Mouse (Mus musculus) embryonic facial prominence, embryonic 10.5 days (tissue): ENCODE data around the gene Cwc22. TPM values are rescaled to one million over a fixed set of nuclear protein-coding genes. Genes with fewer than 3 reads are reported as not detected.

ENCODE experiments used
- DNase-seq: peaks from one replicate; pipeline ENCODE4 v3.0.0-alpha.2; 2017; ENCODE audit warnings: low spot score
- H3K27ac ChIP-seq: fragments of 300-500 bp; sonication (generic); replicated peaks from 2 replicates; pipeline ENCODE4 v1.5.1; 2016; ENCODE audit warnings: mild to moderate bottlenecking
- H3K27me3 ChIP-seq: fragments of 300-500 bp; sonication (generic); replicated peaks from 2 replicates; pipeline ENCODE4 v1.6.1; 2016; ENCODE audit warnings: low read depth, mild to moderate bottlenecking; ENCODE audit not compliant: poor library complexity, severe bottlenecking
- H3K36me3 ChIP-seq: fragments of 300-500 bp; sonication (generic); replicated peaks from 2 replicates; pipeline ENCODE4 v1.6.1; 2016; ENCODE audit warnings: mild to moderate bottlenecking, moderate library complexity
- H3K4me1 ChIP-seq: fragments of 300-500 bp; sonication (generic); 2 replicates; pipeline ENCODE4 v1.6.1; 2016
- H3K4me3 ChIP-seq: fragments of 300-500 bp; sonication (generic); 2 replicates; pipeline ENCODE4 v1.5.1; 2016; ENCODE audit warnings: mild to moderate bottlenecking, moderate library complexity
- H3K9me3 ChIP-seq: fragments of 300-500 bp; sonication (generic); 2 replicates; pipeline ENCODE4 v1.6.1; 2016; ENCODE audit warnings: mild to moderate bottlenecking
- WGBS: fragments of 180-500 bp; shearing (Covaris S2); methylation state at CpG from one replicate; pipeline ENCODE4 v1.1.7; 2016; 5-methylcytosine and 5-hydroxymethylcytosine counted together
- polyA plus RNA-seq: library from polyadenylated mRNA; unstranded; fragments of >200 nt; fragmentation: Nextera tagmentation; extraction: Ambion mirVana; gene quantifications from 2 replicates; pipeline ENCODE4 v1.2.1, GENCODE M21; 2016

Cwc22 gene
- polyA plus RNA-seq, 1 experiment from 2014 or later, result 35.2 TPM

GRCm38 (mm10) chr2:77917360-77917734 is 28.8 kb downstream of the Cwc22 start:
- Histone ChIP-seq H3K27me3 (no peaks in the 10 kb centered on the region), H3K4me1 (no peaks in the 10 kb centered on the region), H3K4me3 (no peak overlapping the region), H3K36me3 (peaks cover 91% of the 10 kb centered on the region), H3K27ac (no peak overlapping the region), H3K9me3 (no peaks in the 10 kb centered on the region)
- 92% methylated on average over 3 of the region's 3 CpGs for WGBS
- no peak for DNase-seq

GRCm38 (mm10) chr2:77916586-77917359 is 29.4 kb downstream of the Cwc22 start:
- H3K4me1 ChIP-seq, result no peaks in the 10 kb centered on the region
- H3K27me3 ChIP-seq, result no peaks in the 10 kb centered on the region
- H3K27ac ChIP-seq, result no peak overlapping the region
- no peak overlapping the region for H3K4me3 ChIP-seq
- H3K9me3 ChIP-seq, result no peaks in the 10 kb centered on the region
- no peak for DNase-seq
- H3K36me3 ChIP-seq, result peaks cover 90% of the 10 kb centered on the region
- WGBS, result 75% methylated on average over 8 of the region's 8 CpGs

DNA sequence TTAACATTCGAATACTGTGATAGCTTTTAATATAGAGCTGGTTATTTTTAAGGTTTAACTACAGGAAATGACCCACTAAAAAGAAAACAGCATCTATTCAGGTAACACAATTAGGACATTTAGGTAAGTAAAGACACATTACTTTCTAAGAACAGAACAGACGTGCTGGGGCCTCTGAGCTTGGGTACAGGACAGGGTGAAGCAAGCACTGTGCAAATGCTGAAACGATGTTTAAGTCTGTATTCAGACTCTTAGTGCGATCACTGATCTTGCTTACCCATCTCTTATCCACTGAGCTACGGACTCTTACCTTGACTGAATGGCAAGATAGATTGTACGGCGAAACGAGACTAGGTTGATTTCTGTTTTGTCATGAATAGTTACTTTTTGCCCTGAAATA is 31.0 kb downstream of the Cwc22 start:
- Histone ChIP-seq H3K9me3 (no peaks in the 10 kb centered on the region), H3K4me3 (no peak overlapping the region), H3K27me3 (no peaks in the 10 kb centered on the region), H3K4me1 (no peaks in the 10 kb centered on the region), H3K27ac (no peak overlapping the region), H3K36me3 (peaks cover 89% of the 10 kb centered on the region)
- WGBS, result 93% methylated on average over 8 of the region's 8 CpGs
- no peak for DNase-seq

DNA sequence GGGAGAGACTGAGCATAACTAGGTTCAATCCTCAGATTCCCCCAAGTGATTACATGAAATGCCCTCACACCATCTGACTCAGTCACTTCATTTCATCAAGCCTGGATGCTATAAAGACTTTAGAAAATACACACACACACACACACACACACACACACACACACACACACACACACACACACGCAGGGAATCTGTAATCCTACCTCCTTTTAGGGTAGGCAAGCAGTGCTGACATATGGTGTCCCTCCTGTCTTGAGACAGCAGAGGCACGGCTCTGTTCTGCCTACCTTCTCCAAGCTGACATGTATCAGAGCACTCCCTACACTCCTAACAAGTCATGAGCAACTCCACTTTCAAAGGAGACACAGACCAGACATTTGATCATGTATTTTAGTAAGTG is 32.5 kb downstream of the Cwc22 start:
- Histone ChIP-seq H3K4me1 (no peaks in the 10 kb centered on the region), H3K36me3 (peaks cover 82% of the 10 kb centered on the region), H3K4me3 (no peak overlapping the region), H3K9me3 (no peaks in the 10 kb centered on the region), H3K27ac (no peak overlapping the region), H3K27me3 (no peaks in the 10 kb centered on the region)
- WGBS, result 80% methylated on average over 2 of the region's 2 CpGs
- no peak for DNase-seq

DNA sequence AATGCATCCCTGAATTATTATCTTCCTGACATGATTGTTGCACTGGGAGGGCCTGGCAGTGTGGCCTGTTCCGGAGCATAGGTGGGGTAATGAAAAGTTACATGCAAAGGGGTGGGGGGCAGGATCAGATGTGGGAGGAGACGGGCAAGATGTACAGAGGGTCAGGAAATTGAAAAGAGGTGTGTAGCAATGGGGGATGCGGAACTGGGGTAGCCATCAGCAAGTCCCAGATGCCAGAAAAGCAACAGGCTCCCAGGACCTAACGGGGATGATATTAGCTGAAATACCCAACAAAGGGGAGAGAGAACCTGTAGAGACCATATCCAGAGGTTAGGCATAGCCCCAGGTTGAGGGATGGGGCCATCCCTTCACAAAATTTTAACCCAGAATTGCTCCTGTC is 34.0 kb downstream of the Cwc22 start:
- Histone ChIP-seq H3K4me1 (no peaks in the 10 kb centered on the region), H3K4me3 (no peak overlapping the region), H3K27ac (no peak overlapping the region), H3K36me3 (peaks cover 82% of the 10 kb centered on the region), H3K9me3 (no peaks in the 10 kb centered on the region), H3K27me3 (no peaks in the 10 kb centered on the region)
- WGBS, result 91% methylated on average over 4 of the region's 4 CpGs
- no peak for DNase-seq

GRCm38 (mm10) chr2:77911452-77911851 is 34.7 kb downstream of the Cwc22 start:
- DNase-seq, result no peak
- Histone ChIP-seq H3K27ac (no peak overlapping the region), H3K27me3 (no peaks in the 10 kb centered on the region), H3K4me3 (no peak overlapping the region), H3K4me1 (no peaks in the 10 kb centered on the region), H3K36me3 (peaks cover 82% of the 10 kb centered on the region), H3K9me3 (no peaks in the 10 kb centered on the region)
- whole genome bisulfite sequencing, result 92% methylated on average over 2 of the region's 2 CpGs

- WGBS, result 60% methylated on average over 3 of the region's 3 CpGs
These were observed 36.0 kb downstream of the Cwc22 start for GRCm38 (mm10) chr2:77910216-77910615.

GRCm38 (mm10) chr2:77907164-77907563 is 39.0 kb downstream of the Cwc22 start:
- peaks cover 82% of the 10 kb centered on the region for H3K36me3 ChIP-seq
- H3K27me3 ChIP-seq, result no peaks in the 10 kb centered on the region
- H3K4me1 ChIP-seq, result no peaks in the 10 kb centered on the region
- no peak overlapping the region for H3K4me3 ChIP-seq
- H3K27ac ChIP-seq, result no peak overlapping the region
- 97% methylated on average over 3 of the region's 3 CpGs for WGBS
- no peak for DNase-seq
- no peaks in the 10 kb centered on the region for H3K9me3 ChIP-seq

More at GRCm38 (mm10) chr2:77910216-77910615, 36.0 kb downstream of the Cwc22 start:
- DNase-seq, result no peak
- Histone ChIP-seq H3K4me3 (no peak overlapping the region), H3K27ac (no peak overlapping the region), H3K4me1 (no peaks in the 10 kb centered on the region), H3K9me3 (no peaks in the 10 kb centered on the region), H3K27me3 (no peaks in the 10 kb centered on the region), H3K36me3 (peaks cover 82% of the 10 kb centered on the region)

DNA sequence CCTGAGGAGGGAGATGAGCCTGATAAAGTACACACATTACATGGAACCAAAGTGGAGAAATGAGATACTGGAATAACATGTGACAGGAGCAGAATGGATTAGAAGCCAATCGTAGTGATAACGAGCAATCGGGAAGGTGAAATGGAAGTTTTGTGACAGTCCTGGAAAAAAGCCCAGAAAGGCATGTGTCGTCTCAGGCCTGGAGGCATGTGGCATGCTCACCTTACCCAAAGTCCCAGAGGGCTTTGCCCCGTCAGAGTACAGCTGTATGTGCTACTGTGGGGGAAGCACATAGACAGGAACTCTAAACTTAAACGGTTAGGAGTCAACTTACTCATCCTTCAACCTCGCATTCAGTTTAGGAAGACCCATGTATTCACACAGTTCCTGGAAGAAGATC is 41.2 kb downstream of the Cwc22 start:
- no peak for DNase-seq
- Histone ChIP-seq H3K4me3 (no peak overlapping the region), H3K27me3 (no peaks in the 10 kb centered on the region), H3K36me3 (peaks cover 78% of the 10 kb centered on the region), H3K27ac (no peak overlapping the region), H3K4me1 (no peaks in the 10 kb centered on the region), H3K9me3 (no peaks in the 10 kb centered on the region)
- WGBS, result 92% methylated on average over 7 of the region's 7 CpGs

GRCm38 (mm10) chr2:77904495-77904894 is 41.7 kb downstream of the Cwc22 start:
- Histone ChIP-seq H3K27me3 (no peaks in the 10 kb centered on the region), H3K4me1 (no peaks in the 10 kb centered on the region), H3K36me3 (peaks cover 83% of the 10 kb centered on the region), H3K9me3 (no peaks in the 10 kb centered on the region), H3K27ac (no peak overlapping the region), H3K4me3 (no peak overlapping the region)
- 89% methylated on average over 10 of the region's 10 CpGs for WGBS
- DNase-seq, result no peak

DNA sequence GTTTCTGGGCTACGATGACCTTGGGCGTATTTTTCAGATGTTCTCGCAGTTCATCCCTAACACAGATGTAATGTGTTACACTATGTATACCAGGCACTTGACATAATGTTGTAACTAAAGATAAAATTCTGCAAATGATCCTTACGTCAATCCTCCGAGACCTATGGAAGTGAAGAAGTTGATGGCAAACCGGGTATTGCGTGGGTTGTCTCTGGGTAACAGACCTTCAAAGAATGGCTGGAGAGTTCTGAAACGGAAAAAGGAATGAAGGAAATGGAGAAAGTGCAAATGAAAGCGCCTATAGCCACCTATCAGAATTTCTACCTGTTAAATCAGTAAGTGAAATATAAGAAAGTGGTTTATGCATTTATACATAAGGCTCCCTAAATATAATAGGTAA is 42.2 kb downstream of the Cwc22 start:
- Histone ChIP-seq H3K4me1 (no peaks in the 10 kb centered on the region), H3K27ac (no peak overlapping the region), H3K36me3 (peaks cover 85% of the 10 kb centered on the region), H3K27me3 (no peaks in the 10 kb centered on the region), H3K4me3 (no peak overlapping the region), H3K9me3 (no peaks in the 10 kb centered on the region)
- DNase-seq, result no peak
- WGBS, result 96% methylated on average over 9 of the region's 9 CpGs

DNA sequence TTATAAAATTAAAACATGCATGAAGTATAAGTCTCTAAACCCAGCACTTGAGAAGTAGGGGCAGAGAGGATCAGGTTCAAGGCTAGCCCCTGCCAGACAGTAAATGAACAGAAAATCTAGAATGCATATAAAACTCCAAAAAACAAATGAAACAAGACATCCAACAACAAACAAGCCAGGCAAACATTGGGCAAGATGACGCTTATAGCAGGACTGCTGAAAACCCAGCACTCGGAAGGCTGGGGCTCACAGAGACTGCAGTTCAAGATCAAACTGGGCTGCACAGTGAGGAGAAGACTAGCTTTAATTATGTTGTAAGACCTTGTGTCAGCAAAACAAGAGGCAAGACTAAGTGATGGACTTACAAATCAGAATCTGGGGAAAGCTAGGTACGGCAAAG is 43.1 kb downstream of the Cwc22 start:
- H3K36me3 ChIP-seq, result peaks cover 89% of the 10 kb centered on the region

DNA sequence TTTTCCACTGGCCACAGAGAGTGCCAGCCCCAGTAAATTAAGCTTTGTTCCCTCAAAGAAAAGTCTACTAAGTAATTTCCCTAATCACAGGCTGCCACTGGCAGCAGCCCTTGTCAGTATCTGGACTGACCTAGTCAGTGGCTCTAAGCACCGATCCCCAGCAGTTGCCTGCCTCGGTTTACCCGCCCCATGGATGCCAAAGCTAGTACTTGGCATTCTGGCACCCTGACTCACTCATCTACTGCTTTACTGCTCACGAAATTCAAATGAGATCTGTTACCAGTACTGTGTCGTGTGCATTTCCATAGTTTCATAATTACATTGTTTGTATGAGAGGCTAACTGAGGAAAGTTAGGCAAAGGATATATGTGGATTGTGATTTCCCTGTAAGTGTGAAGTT is 44.9 kb downstream of the Cwc22 start:
- no peaks in the 10 kb centered on the region for H3K4me1 ChIP-seq
- H3K27me3 ChIP-seq, result no peaks in the 10 kb centered on the region
- WGBS, result 91% methylated on average over 5 of the region's 5 CpGs
- no peaks in the 10 kb centered on the region for H3K9me3 ChIP-seq
- H3K4me3 ChIP-seq, result no peak overlapping the region
- H3K36me3 ChIP-seq, result peaks cover 91% of the 10 kb centered on the region
- no peak for DNase-seq
- H3K27ac ChIP-seq, result no peak overlapping the region

More for the DNA sequence above, 43.1 kb downstream of the Cwc22 start:
- WGBS, result 94% methylated on average over 3 of the region's 3 CpGs
- Histone ChIP-seq H3K27me3 (no peaks in the 10 kb centered on the region), H3K9me3 (no peaks in the 10 kb centered on the region), H3K4me1 (no peaks in the 10 kb centered on the region), H3K27ac (no peak overlapping the region), H3K4me3 (no peak overlapping the region)
- DNase-seq, result no peak
